Comparison of ENCODE assay signal across 16 mouse cellular contexts in the genomic region with DNA sequence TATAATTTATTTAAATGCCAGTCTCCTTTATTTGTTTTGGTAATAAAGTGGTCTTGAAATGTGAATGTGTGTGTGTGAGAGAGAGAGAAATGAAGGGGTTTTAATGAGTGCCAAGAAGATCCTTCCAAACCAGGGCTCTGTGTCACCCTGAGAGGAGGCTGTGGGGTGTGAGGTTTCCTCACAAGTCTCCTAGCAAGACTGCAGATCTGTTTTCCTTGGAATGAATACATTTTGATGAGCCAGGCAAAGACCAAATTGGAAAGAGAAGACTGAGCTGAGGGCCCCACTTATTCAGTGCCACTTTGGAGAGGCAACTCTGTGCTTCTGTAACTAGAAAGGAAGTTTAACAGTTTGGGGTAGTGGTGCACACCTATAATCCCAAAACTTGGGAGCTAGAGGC. TPM values are rescaled to one million over a fixed set of nuclear protein-coding genes. Genes with fewer than 3 reads are reported as not detected.
"Had no signal": no experiment of that assay in that cellular context is flagged by ENCODE, and none has a peak within 500 bp of the region (broad histone marks: within the 10 kb centered on the region; RNA-seq: fewer than 3 reads in every experiment).

No protein-coding gene starts in this region.

- H3K4me3 ChIP-seq: limb, embryonic 12.5 days; liver, embryonic 13.5 days; lung, embryonic 15.5 days; megakaryocyte, embryonic 14.5 days; midbrain, embryonic 15.5 days; neural tube, embryonic 12.5 days had no signal

- H3K36me3 ChIP-seq: limb, embryonic 12.5 days; liver, embryonic 13.5 days; lung, embryonic 15.5 days; midbrain, embryonic 15.5 days; neural tube, embryonic 12.5 days had no signal

- H3K27me3 ChIP-seq: liver, embryonic 13.5 days; lung, embryonic 15.5 days; midbrain, embryonic 15.5 days; neural tube, embryonic 12.5 days had no signal

- ATAC-seq: liver, postnatal 0 days had no signal

- H3K4me2 ChIP-seq: limb, embryonic 12.5 days; liver, embryonic 13.5 days; lung, embryonic 15.5 days; midbrain, embryonic 11.5 days; midbrain, embryonic 15.5 days; neural tube, embryonic 12.5 days had no signal

- H3K9me3 ChIP-seq: limb, embryonic 12.5 days; liver, embryonic 13.5 days; lung, embryonic 15.5 days; midbrain, embryonic 15.5 days; neural tube, embryonic 12.5 days had no signal

- H3K27ac ChIP-seq: limb, embryonic 12.5 days; liver, embryonic 13.5 days; lung, embryonic 15.5 days; macrophage; midbrain, embryonic 15.5 days; neural tube, embryonic 12.5 days; stomach, postnatal 0 days had no signal

- H3K9ac ChIP-seq: limb, embryonic 12.5 days; liver, embryonic 13.5 days; liver, postnatal 0 days; lung, embryonic 15.5 days; midbrain, embryonic 15.5 days; neural tube, embryonic 12.5 days had no signal

- H3K4me1 ChIP-seq: liver, embryonic 13.5 days; lung, embryonic 15.5 days; neural tube, embryonic 12.5 days had no signal

- DNase-seq: kidney, postnatal 14 days; liver; liver, embryonic 13.5 days; liver, postnatal 0 days; lung, postnatal 14 days; thymus, postnatal 4 days had no signal

RNA-seq across cellular contexts. Expression of a gene that starts 25.7 kb away (rescaled TPM):
- total RNA-seq: monocyte, adult 5-6 weeks; neutrophil, adult 5-6 weeks had no signal
- polyA plus RNA-seq: macrophage had no signal

RNA-seq across cellular contexts. Expression of a gene that starts 27.6 kb away (rescaled TPM):
- total RNA-seq: monocyte, adult 5-6 weeks; neutrophil, adult 5-6 weeks had no signal
- polyA plus RNA-seq: limb, embryonic 12.5 days; liver, embryonic 13.5 days; liver, postnatal 0 days; macrophage; midbrain, embryonic 11.5 days; neural tube, embryonic 12.5 days had no signal
